Mouse (Mus musculus): ENCODE results near the gene Ak1.

The Ak1 gene

GRCm38 (mm10) chr2:32601417-32602065 lies 20.0 kb upstream of the Ak1 start:
- DNase-seq (ENCODE audit: low spot score), result no peak

- peak; percentile 90 for DNase-seq (ENCODE audit: low spot score)
Measured at GRCm38 (mm10) chr2:32602600-32603054, 18.9 kb upstream of the Ak1 start.

GRCm38 (mm10) chr2:32604631-32605030 lies 16.9 kb upstream of the Ak1 start:
- DNase-seq (ENCODE audit: low spot score), result no peak

GRCm38 (mm10) chr2:32606161-32607142 lies 15.1 kb upstream of the Ak1 start:
- peak; percentile 82 for DNase-seq (ENCODE audit: low spot score)

GRCm38 (mm10) chr2:32607262-32607947 lies 14.2 kb upstream of the Ak1 start:
- peak; percentile 54 for DNase-seq (ENCODE audit: low spot score)

- DNase-seq (ENCODE audit: low spot score), result peak; percentile 54
Measured at GRCm38 (mm10) chr2:32608141-32608777, 13.3 kb upstream of the Ak1 start.

GRCm38 (mm10) chr2:32608778-32609435 lies 12.7 kb upstream of the Ak1 start:
- DNase-seq (ENCODE audit: low spot score), result no peak

GRCm38 (mm10) chr2:32610610-32611229 lies 10.8 kb upstream of the Ak1 start:
- DNase-seq (ENCODE audit: low spot score), result peak; percentile 58

GRCm38 (mm10) chr2:32612274-32612673 lies 9.3 kb upstream of the Ak1 start:
- DNase-seq (ENCODE audit: low spot score), result no peak

- DNase-seq (ENCODE audit: low spot score), result no peak
Measured at GRCm38 (mm10) chr2:32617109-32617508, 4.4 kb upstream of the Ak1 start.

GRCm38 (mm10) chr2:32617601-32618000 lies 4.0 kb upstream of the Ak1 start:
- no peak for DNase-seq (ENCODE audit: low spot score)

- no peak for DNase-seq (ENCODE audit: low spot score)
Measured at GRCm38 (mm10) chr2:32618051-32618450, 3.5 kb upstream of the Ak1 start.

GRCm38 (mm10) chr2:32620682-32621516 lies 659 bp upstream of the Ak1 start:
- DNase-seq (ENCODE audit: low spot score), result no peak

- no peak for DNase-seq (ENCODE audit: low spot score)
Measured at GRCm38 (mm10) chr2:32624111-32624748, 2.7 kb downstream of the Ak1 start.

- DNase-seq (ENCODE audit: low spot score), result peak; percentile 88
Measured at GRCm38 (mm10) chr2:32625212-32625872, 3.8 kb downstream of the Ak1 start.

- DNase-seq (ENCODE audit: low spot score), result peak; percentile 71
Measured at GRCm38 (mm10) chr2:32625873-32626694, 4.5 kb downstream of the Ak1 start.

- DNase-seq (ENCODE audit: low spot score), result no peak
Measured at GRCm38 (mm10) chr2:32627266-32628043, 5.9 kb downstream of the Ak1 start.
